In the genomic region with DNA sequence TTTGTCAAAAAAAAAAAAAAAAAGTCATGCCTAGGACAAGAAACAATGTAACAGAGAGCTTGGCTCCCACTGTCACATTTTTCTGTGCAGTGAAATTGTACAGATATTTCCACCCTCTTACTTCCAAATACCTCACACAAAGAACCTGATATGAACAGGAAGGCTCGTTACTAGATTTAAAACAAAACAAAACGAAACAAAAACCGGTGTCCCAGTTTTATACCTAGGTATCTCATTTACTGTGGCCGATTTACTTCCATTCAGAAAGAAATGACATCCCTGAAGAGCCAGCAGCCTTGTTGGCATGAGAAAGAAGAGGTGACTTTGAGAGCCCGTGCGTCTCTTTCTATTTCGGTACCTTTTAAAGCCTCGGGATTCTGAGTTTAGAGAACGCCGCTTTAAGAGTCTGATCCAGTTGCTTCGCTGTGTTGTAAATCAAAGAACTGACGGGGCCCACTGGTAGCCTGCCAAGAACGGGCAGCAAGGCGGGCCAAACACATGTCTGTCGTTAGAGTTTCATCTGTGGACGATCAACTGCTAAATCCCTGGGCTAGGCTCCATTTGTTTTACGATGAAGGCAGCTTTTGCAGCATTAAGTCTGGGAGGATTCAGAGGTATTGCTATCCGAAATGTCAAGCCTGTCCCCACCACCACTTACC, we compare ENCODE assay signal across 9 mouse cellular contexts.
DNase-seq lines count a peak whose midpoint lies in the region; ATAC-seq and TF ChIP-seq lines count a peak whose summit lies in the region.
"Had no signal": no experiment of that assay in that cellular context is flagged by ENCODE, and none has a peak within 500 bp of the region (broad histone marks: within the 10 kb centered on the region; RNA-seq: fewer than 3 reads in every experiment).

No protein-coding gene starts in this region.

- H3K4me3 ChIP-seq in hindbrain, embryonic 13.5 days = no peak overlapping the region
- no peak overlapping the region for H3K4me3 ChIP-seq in hindbrain, embryonic 10.5 days
- H3K4me3 ChIP-seq in cortical plate, adult 2 months (ENCODE audit: insufficient read depth, low read length) = peak overlapping the region; percentile 42
- peak overlapping the region; percentile 15; the same call in 1 of the 2 replicates for H3K4me3 ChIP-seq in heart, embryonic 10.5 days
- peak overlapping the region; percentile 11 for H3K4me3 ChIP-seq in kidney, embryonic 14.5 days (ENCODE audit: low read length)
- H3K4me3 ChIP-seq in limb, embryonic 15.5 days = peak overlapping the region; percentile 34
- H3K4me3 ChIP-seq: midbrain, embryonic 12.5 days had no signal

- H3K36me3 ChIP-seq in hindbrain, embryonic 13.5 days = peaks cover 40% of the 10 kb centered on the region
- peaks cover 47% of the 10 kb centered on the region for H3K36me3 ChIP-seq in hindbrain, embryonic 10.5 days
- H3K36me3 ChIP-seq in heart, embryonic 10.5 days = peaks cover 14% of the 10 kb centered on the region; the same call in 1 of the 2 replicates
- H3K36me3 ChIP-seq in kidney, embryonic 14.5 days (ENCODE audit: control insufficient read depth, insufficient read depth, low read length) = peaks cover 13% of the 10 kb centered on the region; the same call in 1 of the 2 replicates
- H3K36me3 ChIP-seq in limb, embryonic 15.5 days = peaks cover 3% of the 10 kb centered on the region; the same call in 1 of the 2 replicates

- WGBS in hindbrain, embryonic 13.5 days = 74% methylated on average over 18 of the region's 18 CpGs
- 90% methylated on average over 18 of the region's 18 CpGs for WGBS in hindbrain, embryonic 10.5 days
- WGBS in heart, embryonic 10.5 days = 65% methylated on average over 18 of the region's 18 CpGs
- WGBS in kidney, embryonic 14.5 days = 21% methylated on average over 18 of the region's 18 CpGs
- 16% methylated on average over 18 of the region's 18 CpGs for WGBS in limb, embryonic 15.5 days

- H3K9ac ChIP-seq in hindbrain, embryonic 13.5 days = no peak overlapping the region
- H3K9ac ChIP-seq in kidney, embryonic 14.5 days (ENCODE audit: low read depth, low read length) = 0 out of 2 replicates have a peak overlapping the region, but pooled peaks have one; percentile 18
- no peak overlapping the region for H3K9ac ChIP-seq in limb, embryonic 15.5 days
- H3K9ac ChIP-seq: midbrain, embryonic 12.5 days had no signal

- TF ChIP-seq CTCF in cortical plate, adult 2 months (IDR thresholded peaks at IDR 0.05; ENCODE audit: extremely low read depth, insufficient read depth, low read length) = no peak

- TF ChIP-seq POLR2A in cortical plate, adult 2 months (IDR thresholded peaks at IDR 0.05; ENCODE audit: extremely low read depth, insufficient read depth, low read length) = no peak

- no peaks in the 10 kb centered on the region for H3K9me3 ChIP-seq in hindbrain, embryonic 13.5 days
- H3K9me3 ChIP-seq in hindbrain, embryonic 10.5 days = peaks cover 6% of the 10 kb centered on the region; the same call in 1 of the 2 replicates
- no peaks in the 10 kb centered on the region for H3K9me3 ChIP-seq in heart, embryonic 10.5 days
- 0 out of 2 replicates have a peak, but pooled peaks cover 3% of the 10 kb centered on the region for H3K9me3 ChIP-seq in kidney, embryonic 14.5 days (ENCODE audit: control insufficient read depth, low read length)
- no peaks in the 10 kb centered on the region for H3K9me3 ChIP-seq in limb, embryonic 15.5 days
- H3K9me3 ChIP-seq: midbrain, embryonic 12.5 days had no signal

- DNase-seq in hindbrain, embryonic 10.5 days (ENCODE audit: low spot score) = no peak
- no peak for DNase-seq in heart, embryonic 10.5 days (ENCODE audit: low spot score)
- DNase-seq in ovary, postnatal 36 days (ENCODE audit: low spot score) = peak; percentile 61
- no peak for DNase-seq in spleen, postnatal 10 days (ENCODE audit: low spot score in 2 of 2)

- peaks cover 10% of the 10 kb centered on the region for H3K4me1 ChIP-seq in hindbrain, embryonic 13.5 days (replicated peaks)
- no peaks in the 10 kb centered on the region for H3K4me1 ChIP-seq in hindbrain, embryonic 10.5 days (replicated peaks)
- H3K4me1 ChIP-seq in cortical plate, adult 2 months (ENCODE audit: control insufficient read depth, insufficient read depth, low read length) = no peaks in the 10 kb centered on the region; the same call in 1 of the 2 replicates
- peaks cover 13% of the 10 kb centered on the region; the same call in 1 of the 2 replicates for H3K4me1 ChIP-seq in heart, embryonic 10.5 days
- H3K4me1 ChIP-seq in kidney, embryonic 14.5 days (ENCODE audit: control insufficient read depth, insufficient read depth, low read length) = peaks cover 13% of the 10 kb centered on the region
- H3K4me1 ChIP-seq in limb, embryonic 15.5 days = peaks cover 10% of the 10 kb centered on the region

- H3K27ac ChIP-seq in hindbrain, embryonic 13.5 days = peak overlapping the region; percentile 81
- H3K27ac ChIP-seq in hindbrain, embryonic 10.5 days = no peak overlapping the region
- H3K27ac ChIP-seq in cortical plate, adult 2 months (ENCODE audit: insufficient read depth, low read length) = no peak overlapping the region
- peak overlapping the region; percentile 37; the same call in 1 of the 2 replicates for H3K27ac ChIP-seq in heart, embryonic 10.5 days
- H3K27ac ChIP-seq in kidney, embryonic 14.5 days (ENCODE audit: low read depth, low read length) = peak overlapping the region; percentile 89
- peak overlapping the region; percentile 90 for H3K27ac ChIP-seq in limb, embryonic 15.5 days
- H3K27ac ChIP-seq: midbrain, embryonic 12.5 days had no signal

- ATAC-seq in hindbrain, embryonic 13.5 days (ENCODE audit: low FRiP score) = 0 out of 2 replicates have a peak, but pooled peaks have one; percentile 32
- peak; percentile 74 for ATAC-seq in kidney, embryonic 14.5 days (ENCODE audit: low FRiP score, low TSS enrichment)
- peak; percentile 75; the same call in 1 of the 2 replicates for ATAC-seq in limb, embryonic 15.5 days (ENCODE audit: insufficient number of reproducible peaks, low FRiP score, low TSS enrichment, low read depth)

- H3K4me2 ChIP-seq in hindbrain, embryonic 13.5 days = 0 out of 2 replicates have a peak overlapping the region, but pooled peaks have one; percentile 11
- H3K4me2 ChIP-seq in kidney, embryonic 14.5 days (replicated peaks; ENCODE audit: low read depth, low read length) = peak overlapping the region; percentile 32
- peak overlapping the region; percentile 44 for H3K4me2 ChIP-seq in limb, embryonic 15.5 days
- H3K4me2 ChIP-seq: midbrain, embryonic 12.5 days had no signal

- no peaks in the 10 kb centered on the region for H3K27me3 ChIP-seq in hindbrain, embryonic 13.5 days
- H3K27me3 ChIP-seq in hindbrain, embryonic 10.5 days (ENCODE audit: insufficient read depth, poor library complexity, severe bottlenecking) = no peaks in the 10 kb centered on the region
- no peaks in the 10 kb centered on the region for H3K27me3 ChIP-seq in heart, embryonic 10.5 days (ENCODE audit: insufficient read depth, poor library complexity, severe bottlenecking)
- no peaks in the 10 kb centered on the region for H3K27me3 ChIP-seq in kidney, embryonic 14.5 days (ENCODE audit: control insufficient read depth, insufficient read depth, low read length)
- no peaks in the 10 kb centered on the region for H3K27me3 ChIP-seq in limb, embryonic 15.5 days
- H3K27me3 ChIP-seq: midbrain, embryonic 12.5 days had no signal

Comparison
In these comparisons a context has a peak if more than half of its experiments do, and no peak if none do; other contexts are left out.
1. H3K27ac ChIP-seq: peak in hindbrain, embryonic 13.5 days (single experiment), heart, embryonic 10.5 days (single experiment), kidney, embryonic 14.5 days (single experiment) and limb, embryonic 15.5 days (single experiment); none in hindbrain, embryonic 10.5 days (single experiment) and cortical plate, adult 2 months (single experiment).
2. H3K4me3 ChIP-seq: peak in cortical plate, adult 2 months (single experiment), heart, embryonic 10.5 days (single experiment), kidney, embryonic 14.5 days (single experiment) and limb, embryonic 15.5 days (single experiment); none in hindbrain, embryonic 13.5 days (single experiment) and hindbrain, embryonic 10.5 days (single experiment).
3. Peak in every context shown above with its lines, with median percentiles within 50 percentile points of each other: ATAC-seq and H3K4me2 ChIP-seq.